Mouse (Mus musculus) kidney, adult 2 months (tissue): Measurements from ENCODE around the gene Leo1. TPM values are rescaled to one million over a fixed set of nuclear protein-coding genes. Genes with fewer than 3 reads are reported as not detected.
"Not testable (repeated sequence)": the region's sequence is repeated elsewhere in the genome, so short reads cannot be mapped to it uniquely, and the experiment has no call there.

Experiments used
- DNase-seq: peaks from one replicate; pipeline ENCODE4 v3.0.0; 2021
- H3K27ac ChIP-seq: fragments of 200-500 bp; 2 replicates; pipeline ENCODE4 v1.5.1; 2012; ENCODE audit warnings: low read depth, low read length, control low read depth, inconsistent platforms; ENCODE audit not compliant: insufficient read depth
- H3K27me3 ChIP-seq: fragments of 200-500 bp; replicated peaks from 2 replicates; pipeline ENCODE4 v1.6.1; 2012; ENCODE audit warnings: mild to moderate bottlenecking, moderate library complexity, low read length, inconsistent platforms; ENCODE audit not compliant: control insufficient read depth, insufficient read depth
- H3K36me3 ChIP-seq: fragments of 200-500 bp; 2 replicates; pipeline ENCODE4 v1.6.1; 2012; ENCODE audit warnings: mild to moderate bottlenecking, moderate library complexity, low read length, inconsistent platforms; ENCODE audit not compliant: control insufficient read depth, insufficient read depth
- H3K4me1 ChIP-seq: fragments of 200-500 bp; 2 replicates; pipeline ENCODE4 v1.6.1; 2011; ENCODE audit warnings: low read length; ENCODE audit not compliant: control insufficient read depth, insufficient read depth
- H3K4me3 ChIP-seq: fragments of 200-500 bp; 2 replicates; pipeline ENCODE4 v1.5.1; 2011; ENCODE audit warnings: mild to moderate bottlenecking, low read depth, low read length, control low read depth; ENCODE audit not compliant: insufficient read depth
- CTCF ChIP-seq: fragments of 200-500 bp; conservative IDR thresholded peaks from 2 replicates; pipeline ENCODE4 v1.5.1; 2011; ENCODE audit warnings: low read depth, mild to moderate bottlenecking, control low read depth, low read length, moderate library complexity, mixed read lengths; ENCODE audit not compliant: insufficient read depth, insufficient read length
- POLR2A ChIP-seq: fragments of 200-500 bp; IDR thresholded peaks from one replicate; pipeline ENCODE4 v1.6.1; 2011; ENCODE audit warnings: low read depth, low read length, control low read depth
- WGBS: fragments of 180-500 bp; shearing (Covaris S2); methylation state at CpG from one replicate; pipeline ENCODE4 v1.1.7; 2018; 5-methylcytosine and 5-hydroxymethylcytosine counted together
- polyA plus RNA-seq: library from polyadenylated mRNA; depleted of rRNA; stranded (reverse); fragments of >200 nt; gene quantifications from 2 replicates; pipeline ENCODE4 v1.2.3, GENCODE M21; 2012

Gene Leo1
- polyA plus RNA-seq, 1 experiment: 3.3 TPM

DNA sequence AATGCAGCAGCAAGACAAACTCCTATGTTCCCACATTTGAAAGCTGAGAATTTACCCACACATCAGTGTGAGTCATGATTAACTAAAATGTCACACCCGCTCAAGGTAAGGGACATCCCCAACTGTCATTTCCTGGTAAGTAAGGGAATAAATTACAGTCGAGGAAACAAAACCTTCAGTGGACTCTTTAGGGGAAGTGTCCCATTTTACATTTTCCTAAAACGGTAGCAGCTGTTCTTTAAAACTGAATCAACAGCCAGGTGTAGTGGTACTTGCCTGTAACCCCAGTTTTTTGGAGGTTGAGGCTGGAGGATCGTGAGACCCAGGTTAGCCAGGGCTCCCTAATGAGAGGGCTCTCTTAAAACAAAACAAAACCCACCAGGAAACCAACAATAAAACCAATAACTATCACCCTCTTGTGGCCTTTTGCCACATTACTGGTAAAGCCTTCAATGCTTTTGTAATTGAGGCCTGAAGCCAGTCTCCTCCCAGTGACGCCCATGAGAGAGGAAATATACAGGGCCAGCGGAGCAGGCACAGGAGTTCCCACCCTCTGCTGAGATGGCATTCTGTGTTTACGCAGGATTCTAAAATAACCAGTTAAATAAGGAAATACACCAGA lies 7.0 kb upstream of the Leo1 start:
- peaks cover 2% of the 10 kb centered on the region; the same call in 1 of the 2 replicates for H3K4me1 ChIP-seq
- no peak overlapping the region for H3K4me3 ChIP-seq
- no peaks in the 10 kb centered on the region for H3K36me3 ChIP-seq
- DNase-seq: peak; percentile 84
- no peaks in the 10 kb centered on the region for H3K27me3 ChIP-seq
- 0 out of 2 replicates have a peak, but pooled peaks have one; percentile 22 for TF ChIP-seq CTCF
- no peak for TF ChIP-seq POLR2A
- H3K27ac ChIP-seq: no peak overlapping the region
- 29% methylated on average over 7 of the region's 7 CpGs for WGBS

DNA sequence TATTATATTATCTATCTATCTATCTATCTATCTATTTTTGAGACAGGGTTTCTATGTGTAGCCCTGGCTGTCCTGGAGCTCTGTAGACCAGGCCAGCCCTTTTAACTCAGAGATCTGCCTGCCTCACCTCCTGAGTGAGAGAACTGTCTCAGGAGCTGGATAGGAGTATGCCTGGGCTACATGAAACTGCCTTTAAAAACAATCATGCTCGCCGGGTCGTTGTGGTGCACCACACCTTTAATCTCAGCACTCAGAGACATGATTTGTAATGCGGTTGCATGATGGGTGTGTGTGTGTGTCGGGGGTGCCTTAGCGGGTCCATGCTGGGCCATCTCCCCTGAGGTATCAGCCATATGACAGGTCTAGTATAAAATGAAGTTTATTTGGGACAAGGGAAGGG lies 6.5 kb upstream of the Leo1 start:
- TF ChIP-seq CTCF (no peak), POLR2A (no peak)
- WGBS: 59% methylated on average over 6 of the region's 6 CpGs
- no peak for DNase-seq
- no peaks in the 10 kb centered on the region for H3K36me3 ChIP-seq
- peaks cover 2% of the 10 kb centered on the region; the same call in 1 of the 2 replicates for H3K4me1 ChIP-seq
- H3K27ac ChIP-seq: peak overlapping the region; percentile 21; the same call in 1 of the 2 replicates
- H3K27me3 ChIP-seq: no peaks in the 10 kb centered on the region
- H3K4me3 ChIP-seq: no peak overlapping the region

DNA sequence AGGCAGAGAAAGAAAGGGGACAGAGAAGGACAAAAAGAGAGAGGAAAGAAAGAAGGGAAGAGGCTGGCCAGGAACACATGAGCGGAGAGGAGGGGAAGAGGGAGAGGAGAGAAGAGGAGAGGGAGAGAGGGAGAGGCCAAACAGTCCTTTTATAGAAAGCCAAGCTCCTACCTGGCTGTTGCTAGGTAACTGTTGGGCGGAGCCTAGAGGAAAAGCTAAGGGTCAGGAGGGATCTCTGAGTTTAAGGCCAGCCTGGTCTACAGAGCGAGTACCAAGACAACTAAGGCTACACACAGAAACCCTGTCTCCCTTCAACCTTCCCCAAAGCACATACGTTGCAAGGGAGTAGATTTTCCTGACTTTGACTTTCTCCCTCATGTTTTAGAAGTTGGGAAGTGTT lies 6.0 kb upstream of the Leo1 start:
- DNase-seq: no peak
- no peaks in the 10 kb centered on the region for H3K27me3 ChIP-seq
- H3K36me3 ChIP-seq: no peaks in the 10 kb centered on the region
- peak overlapping the region; percentile 47; the same call in 1 of the 2 replicates for H3K27ac ChIP-seq
- peaks cover 2% of the 10 kb centered on the region; the same call in 1 of the 2 replicates for H3K4me1 ChIP-seq
- WGBS: 92% methylated on average over 4 of the region's 4 CpGs
- TF ChIP-seq POLR2A (no peak), CTCF (no peak)
- H3K4me3 ChIP-seq: no peak overlapping the region

DNA sequence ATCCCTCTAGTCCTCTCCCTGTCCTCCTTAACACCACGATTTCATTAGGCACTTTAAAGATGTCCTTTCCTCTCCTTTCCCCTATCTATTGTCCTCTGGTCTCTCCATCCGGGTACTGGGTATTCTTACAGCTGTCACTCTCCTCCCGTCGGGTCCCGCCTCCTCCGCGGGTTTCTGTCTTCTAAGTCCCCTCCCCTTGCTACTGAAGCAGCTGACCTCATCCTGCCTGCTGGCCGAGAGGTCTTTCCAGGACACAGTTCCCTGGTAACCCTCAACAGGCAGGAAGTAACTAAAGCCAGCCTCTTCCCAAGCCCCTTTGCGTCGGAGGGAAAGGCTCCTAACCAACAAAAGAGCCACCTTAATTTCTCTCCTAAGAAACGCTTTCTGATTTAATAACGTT lies 5.4 kb upstream of the Leo1 start:
- 2% methylated on average over 12 of the region's 12 CpGs for WGBS
- TF ChIP-seq POLR2A: no peak
- no peak for TF ChIP-seq CTCF
- peak; percentile 92 for DNase-seq
- peak overlapping the region; percentile 47; the same call in 1 of the 2 replicates for H3K27ac ChIP-seq
- peaks cover 2% of the 10 kb centered on the region; the same call in 1 of the 2 replicates for H3K4me1 ChIP-seq
- H3K27me3 ChIP-seq: no peaks in the 10 kb centered on the region
- no peaks in the 10 kb centered on the region for H3K36me3 ChIP-seq
- H3K4me3 ChIP-seq: no peak overlapping the region

DNA sequence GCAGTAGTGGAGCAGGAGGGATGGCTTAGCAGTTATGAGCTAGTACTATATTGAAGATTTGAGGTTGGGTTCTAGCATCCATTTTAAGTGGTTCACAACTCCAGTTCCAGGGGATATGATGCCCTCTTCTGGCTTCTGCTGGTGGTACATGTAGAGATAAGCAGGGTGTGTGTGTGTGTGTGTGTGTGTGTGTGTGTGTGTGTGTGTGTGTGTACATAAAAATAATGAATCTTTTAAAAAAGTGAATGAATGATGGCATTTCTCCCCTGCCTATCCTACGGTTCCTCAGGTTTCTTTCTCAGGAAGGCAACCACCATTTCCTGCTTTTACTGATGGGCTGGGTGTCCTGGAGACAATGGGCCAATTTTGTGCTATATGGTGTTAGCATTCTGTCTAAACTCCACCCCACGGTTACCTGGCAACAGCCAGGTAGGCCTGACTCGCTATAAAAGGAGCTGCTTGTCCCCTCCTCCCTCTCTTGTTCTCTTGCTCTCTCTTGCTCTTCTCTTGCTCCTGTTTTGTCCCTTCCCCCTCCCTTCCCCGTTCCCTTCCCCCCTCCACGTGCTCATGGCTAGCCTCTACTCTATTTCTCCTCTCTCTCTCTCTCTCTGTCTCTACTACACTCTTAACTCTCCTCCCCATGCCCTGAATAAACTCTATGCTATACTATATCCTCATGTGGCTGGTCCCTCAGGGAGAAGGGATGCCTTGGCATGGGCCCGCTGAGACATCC lies 3.5 kb upstream of the Leo1 start:
- WGBS: 39% methylated on average over 6 of the region's 6 CpGs
- Histone ChIP-seq H3K4me1 (peaks cover 7% of the 10 kb centered on the region; the same call in 1 of the 2 replicates), H3K27me3 (no peaks in the 10 kb centered on the region), H3K27ac (no peak overlapping the region), H3K36me3 (no peaks in the 10 kb centered on the region), H3K4me3 (no peak overlapping the region)
- peak; percentile 61 for DNase-seq
- peak; percentile 32; the same call in 1 of the 2 replicates for TF ChIP-seq CTCF
- TF ChIP-seq POLR2A: no peak

DNA sequence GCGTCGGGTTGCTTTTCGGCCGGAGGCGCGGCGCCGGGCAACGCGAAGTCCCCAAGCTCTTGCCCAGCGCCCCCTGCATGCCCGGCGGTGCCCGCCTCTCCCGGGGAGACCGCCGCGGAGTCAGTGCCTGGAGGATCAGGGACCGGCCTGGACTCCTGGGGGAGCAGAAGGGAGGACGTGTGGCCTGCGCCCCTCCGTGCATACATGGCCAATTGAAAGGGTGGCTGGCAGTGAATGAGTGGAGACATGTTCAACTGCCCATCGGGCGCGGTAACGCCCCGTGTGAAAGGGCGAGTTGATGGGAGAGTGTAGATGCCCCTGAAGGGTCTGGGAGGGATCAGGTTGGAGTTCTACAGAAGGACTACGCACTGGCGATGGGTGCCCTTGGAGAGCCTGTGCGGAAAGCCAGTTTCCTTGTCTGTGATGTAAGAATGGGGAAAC lies 387 bp downstream of the Leo1 start:
- H3K27me3 ChIP-seq: no peaks in the 10 kb centered on the region
- H3K4me3 ChIP-seq: peak overlapping the region; percentile 89
- TF ChIP-seq POLR2A (no peak), CTCF (no peak)
- H3K36me3 ChIP-seq: no peaks in the 10 kb centered on the region
- DNase-seq: no peak
- H3K4me1 ChIP-seq: peaks cover 5% of the 10 kb centered on the region; the same call in 1 of the 2 replicates
- whole genome bisulfite sequencing: under 1% methylated on average over 31 of the region's 31 CpGs
- no peak overlapping the region for H3K27ac ChIP-seq

DNA sequence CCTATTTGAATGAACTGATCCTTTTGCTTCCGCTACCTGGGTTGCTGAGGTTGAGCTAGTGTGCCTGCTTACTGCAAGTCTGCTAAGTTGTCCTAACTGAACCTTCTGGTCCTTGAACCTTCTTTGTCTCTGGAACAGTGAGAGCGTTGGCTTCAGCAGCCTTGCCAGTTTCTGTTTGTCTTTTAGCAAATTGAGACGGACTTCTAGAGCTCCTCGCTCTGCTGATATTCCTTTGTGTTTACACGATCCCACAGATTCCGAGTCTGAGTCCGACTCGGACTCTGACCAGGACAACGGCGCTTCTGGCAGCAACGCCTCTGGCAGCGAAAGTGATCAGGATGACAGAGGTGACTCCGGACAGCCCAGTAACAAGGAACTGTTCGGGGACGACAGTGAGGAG lies 3.7 kb downstream of the Leo1 start:
- TF ChIP-seq POLR2A: no peak
- TF ChIP-seq CTCF: no peak
- peaks cover 5% of the 10 kb centered on the region; the same call in 1 of the 2 replicates for H3K4me1 ChIP-seq
- no peak overlapping the region for H3K27ac ChIP-seq
- H3K36me3 ChIP-seq: no peaks in the 10 kb centered on the region
- no peak overlapping the region for H3K4me3 ChIP-seq
- DNase-seq: peak; percentile 44
- 85% methylated on average over 15 of the region's 15 CpGs for WGBS
- H3K27me3 ChIP-seq: no peaks in the 10 kb centered on the region

DNA sequence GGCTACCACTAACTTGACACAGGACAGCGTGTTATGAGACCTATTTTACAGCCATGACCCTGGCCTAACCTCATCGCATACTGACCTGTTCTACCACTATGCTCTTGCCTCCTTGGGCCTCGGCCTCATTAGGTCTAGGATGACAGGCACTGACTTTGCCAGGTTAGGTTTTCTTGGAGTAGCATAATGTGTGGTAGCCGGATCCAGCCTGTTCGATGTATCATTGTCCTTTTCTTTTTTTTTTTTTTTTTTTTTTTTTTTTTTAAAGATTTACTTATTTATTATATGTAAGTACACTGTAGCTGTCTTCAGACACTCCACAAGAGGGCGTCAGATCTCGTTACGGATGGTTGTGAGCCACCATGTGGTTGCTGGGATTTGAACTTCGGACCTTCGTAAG lies 5.2 kb downstream of the Leo1 start:
- not testable (repeated sequence) for H3K27me3 ChIP-seq, H3K27ac ChIP-seq, H3K4me1 ChIP-seq, H3K36me3 ChIP-seq, H3K4me3 ChIP-seq, DNase-seq
- WGBS: 77% methylated on average over 10 of the region's 10 CpGs
